Mouse (Mus musculus): ENCODE data around the gene Gm21870.
"Not testable (repeated sequence)": the region's sequence is repeated elsewhere in the genome, so short reads cannot be mapped to it uniquely, and the experiment has no call there.

Gm21870 gene

DNA sequence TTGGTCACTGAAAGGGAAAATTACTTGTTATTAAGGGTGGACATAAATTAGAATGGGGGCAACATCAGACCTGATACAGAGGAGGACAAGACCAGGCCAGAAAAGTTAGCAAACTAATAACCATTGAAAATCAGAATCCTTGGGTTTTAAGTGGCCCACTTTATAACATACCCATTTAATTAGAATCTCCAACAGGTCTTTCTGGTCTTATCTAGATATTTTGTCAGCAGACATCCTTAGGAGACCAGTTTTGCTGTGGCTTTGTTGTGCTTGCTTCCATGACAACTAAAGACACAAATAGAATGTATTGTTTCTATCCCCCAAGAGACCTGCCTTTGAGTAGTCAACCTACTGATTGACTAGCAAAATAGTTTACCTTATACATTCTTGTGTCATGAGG, at the start of gene Gm21870:
Gm21870 (minus strand) TSS at position 101 of the 400 bp plus-strand sequence.
- not testable (repeated sequence) for DNase-seq (ENCODE audit: low spot score in 2 of 2)

- not testable (repeated sequence) for DNase-seq (ENCODE audit: low spot score in 2 of 2)
Measured at GRCm38 (mm10) chrX:33956440-33956839, 30.2 kb downstream of the Gm21870 start, which contains the start of gene Btbd35f6. Btbd35f6 (minus strand) TSS chrX:33956540.
